Mouse (Mus musculus) telencephalon, adult 2 months (tissue): ENCODE measurements around the gene Taok1.
"Not testable (repeated sequence)": the region's sequence is repeated elsewhere in the genome, so short reads cannot be mapped to it uniquely, and the experiment has no call there.

ENCODE experiments used
- DNase-seq: peaks from one replicate; pipeline ENCODE4 v3.0.0-alpha.2; 2011; ENCODE audit warnings: low read depth, low spot score

Taok1 gene

DNA sequence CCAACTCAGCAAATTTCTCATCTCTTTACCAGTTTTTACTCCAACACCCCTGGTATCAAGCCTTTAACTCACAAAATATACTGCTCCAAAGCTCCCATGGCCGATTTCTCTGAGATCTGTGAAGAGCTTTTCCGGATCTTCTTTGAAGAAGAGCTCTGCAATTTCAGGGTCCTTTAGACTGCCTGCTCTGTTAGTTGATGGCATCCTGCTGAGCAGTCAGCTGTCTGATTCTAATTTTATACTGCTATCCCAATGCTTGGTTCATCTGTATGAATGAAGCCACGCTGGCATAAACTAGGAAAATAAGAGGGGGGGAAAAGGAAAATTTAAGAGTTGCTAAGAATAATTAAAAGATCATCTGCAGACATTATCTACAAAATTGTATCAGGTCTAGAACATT is 22.4 kb downstream of the Taok1 start:
- DNase-seq = no peak

DNA sequence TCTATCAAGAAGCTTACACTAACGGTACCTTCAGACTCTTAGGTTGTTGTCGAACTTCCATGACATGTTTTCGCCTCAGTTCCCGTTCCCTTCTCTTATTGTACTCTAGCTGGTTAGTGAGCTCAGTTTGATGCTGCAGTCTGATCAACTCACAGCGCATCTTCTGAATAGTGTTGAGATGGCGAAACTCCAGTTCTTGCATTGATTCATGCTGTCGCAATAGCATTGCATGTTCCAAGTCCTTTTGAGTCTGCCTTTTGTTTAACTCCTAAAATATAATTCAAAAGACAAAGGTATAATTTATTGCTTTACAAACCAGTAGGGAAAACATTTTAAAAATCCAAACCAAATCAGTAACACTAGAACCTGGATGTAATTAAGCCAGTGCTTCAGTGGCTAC is 62.4 kb downstream of the Taok1 start:
- DNase-seq = no peak

DNA sequence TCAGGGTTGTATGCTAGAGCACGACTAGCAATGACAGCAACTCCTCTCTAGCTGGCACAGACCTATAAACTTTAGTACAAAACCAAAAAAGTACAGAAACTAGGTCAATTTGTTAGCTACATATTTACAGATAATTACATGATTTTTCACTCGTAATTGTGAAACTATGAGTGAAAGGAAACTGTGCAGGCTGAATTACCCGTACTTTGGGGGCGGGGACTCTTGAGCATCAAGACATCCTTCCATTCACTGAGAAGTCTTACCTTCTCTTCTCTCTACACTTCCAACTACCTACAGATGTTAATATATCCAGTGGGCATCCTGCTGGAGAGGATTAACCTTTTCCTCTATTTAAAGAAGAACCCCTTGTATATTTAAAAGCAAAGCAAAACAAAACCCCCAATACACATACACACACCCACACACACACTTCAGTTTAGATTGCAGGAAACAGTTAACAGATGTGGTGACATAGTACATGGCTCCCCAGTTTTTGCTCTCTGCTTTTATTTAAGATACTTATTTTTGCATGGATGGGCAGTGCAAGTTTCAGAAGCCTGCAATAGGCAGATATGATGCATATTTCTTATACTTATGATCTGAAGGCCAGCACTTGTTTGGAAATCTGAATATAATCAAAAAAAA is 75.3 kb downstream of the Taok1 start:
- DNase-seq = no peak

DNA sequence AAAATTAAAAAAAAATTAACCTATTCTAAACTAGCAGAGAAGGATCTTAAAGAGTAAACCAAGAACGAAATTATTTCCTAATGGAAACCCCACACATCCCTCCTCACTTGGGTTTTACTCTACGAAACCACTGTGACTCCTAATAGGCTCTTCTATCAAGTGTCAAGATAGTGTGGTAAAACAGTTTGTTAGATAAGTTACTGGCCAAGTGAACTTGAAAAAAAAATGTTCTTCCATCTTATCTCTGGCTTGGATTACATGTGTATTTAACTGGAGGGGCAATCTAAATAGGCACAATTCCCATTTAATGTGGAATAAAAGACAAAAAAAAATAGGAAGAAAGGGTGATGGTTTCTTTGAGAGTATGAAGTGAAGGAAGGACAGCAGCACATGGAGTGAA is 76.8 kb downstream of the Taok1 start:
- DNase-seq = no peak

DNA sequence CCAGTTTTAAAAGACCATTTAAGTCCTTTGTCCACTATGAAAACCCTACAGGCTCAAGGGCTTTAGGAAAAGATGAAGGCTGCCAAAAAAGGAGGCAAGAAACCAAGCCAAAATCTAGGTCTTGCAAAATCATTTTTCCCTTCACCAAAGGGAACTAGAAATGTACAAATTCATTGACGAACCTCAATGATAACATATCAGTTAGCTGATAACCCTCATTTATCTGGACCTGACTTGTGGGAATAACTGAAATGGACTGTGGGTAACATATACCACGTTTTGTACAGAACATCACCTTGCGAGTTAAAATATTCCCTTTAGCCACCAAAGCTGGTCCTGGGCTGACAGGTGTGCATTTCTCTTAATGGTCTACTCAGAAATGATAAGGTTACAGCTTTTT is 78.0 kb downstream of the Taok1 start:
- DNase-seq = no peak

DNA sequence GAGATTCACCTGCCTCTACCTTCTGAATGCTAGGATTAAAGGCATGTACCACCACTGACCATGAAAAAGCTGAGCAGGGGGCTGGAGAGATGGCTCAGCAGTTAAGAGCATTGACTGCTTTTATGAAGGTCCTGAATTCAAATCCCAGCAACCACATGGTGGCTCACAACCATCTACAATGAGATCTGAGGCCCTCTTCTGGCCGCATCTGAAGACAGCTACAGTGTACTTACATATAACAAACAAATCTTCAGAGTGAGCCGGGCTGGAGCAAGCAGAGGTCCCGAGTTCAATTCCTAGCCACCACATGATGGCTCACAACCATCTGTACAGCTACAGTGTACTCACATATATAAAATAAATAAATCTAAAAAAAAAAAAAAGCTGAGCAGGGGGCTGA is 79.2 kb downstream of the Taok1 start:
- DNase-seq = not testable (repeated sequence)

DNA sequence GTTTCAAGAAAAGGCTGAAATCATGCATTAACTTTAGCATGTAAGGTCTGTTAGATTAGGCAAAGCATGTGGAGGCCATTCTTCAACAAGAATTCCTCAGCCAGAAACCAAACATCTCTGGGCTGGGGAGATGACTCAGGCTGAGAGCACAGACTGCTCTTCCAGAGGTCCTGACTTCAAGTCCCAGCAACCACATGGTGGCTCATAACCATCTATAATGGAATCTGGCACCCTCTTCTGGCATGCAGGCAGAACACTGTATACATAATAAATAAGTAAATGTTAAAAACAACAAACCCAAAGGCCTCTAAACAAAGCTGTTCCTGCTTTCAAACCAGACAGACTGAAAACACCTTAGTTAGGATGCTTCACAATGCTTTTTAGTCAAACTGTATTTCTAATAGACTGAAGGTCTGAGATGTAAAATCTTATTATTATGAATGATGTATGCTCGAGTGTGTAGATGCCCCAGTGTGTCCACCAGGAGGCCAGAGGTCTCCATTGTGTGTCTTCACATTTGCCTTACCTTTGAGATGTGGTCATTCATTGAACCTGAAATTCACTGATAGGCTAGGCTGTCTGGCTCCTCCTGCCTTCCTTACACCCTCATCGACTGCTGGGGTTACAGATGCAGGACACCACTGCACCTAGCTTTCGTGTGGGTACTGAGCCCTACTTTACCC is 81.7 kb downstream of the Taok1 start:
- no peak for DNase-seq

DNA sequence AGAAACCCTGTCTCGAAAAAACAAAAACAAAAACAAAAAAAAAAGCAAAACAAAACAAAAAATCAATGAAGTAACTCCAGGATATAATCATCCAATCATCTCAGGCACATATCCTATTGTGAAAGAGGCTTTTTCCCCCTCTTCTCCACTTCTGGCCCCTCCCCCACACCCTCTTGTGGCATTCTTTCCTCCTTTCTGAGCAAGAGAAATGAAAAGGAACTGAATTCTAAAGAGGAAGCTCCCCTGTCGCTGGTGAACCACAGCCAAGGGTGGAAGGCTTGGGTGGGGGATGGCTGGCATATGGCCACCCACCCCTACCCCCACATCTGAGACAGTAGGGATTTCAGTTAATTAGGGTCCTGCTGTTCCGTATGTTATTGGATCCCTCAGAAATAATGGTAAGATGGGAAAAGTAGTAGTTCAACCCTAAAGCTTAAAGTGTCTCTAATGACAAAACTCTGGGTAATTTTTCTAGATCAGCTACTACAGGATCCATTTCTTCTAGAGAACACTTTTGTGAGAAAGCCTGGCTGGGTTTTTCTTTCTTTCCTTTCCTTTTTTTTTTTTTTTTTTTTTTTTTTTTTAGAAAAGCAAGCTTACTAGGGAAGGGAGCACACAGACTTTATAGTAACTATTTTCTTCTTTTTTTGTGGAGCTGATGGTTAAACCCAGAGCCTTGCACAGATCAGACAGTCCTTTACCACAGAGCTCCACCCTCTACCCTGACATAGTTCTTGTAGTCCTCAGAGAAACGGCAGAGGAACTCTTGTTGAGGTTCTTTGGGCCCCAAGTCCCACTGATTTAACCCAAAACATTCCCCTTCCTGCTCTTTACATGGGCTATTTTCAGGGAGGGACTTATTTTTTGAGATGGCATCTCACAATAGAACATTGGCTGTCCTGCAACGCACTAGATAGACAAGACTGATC is 86.8 kb downstream of the Taok1 start:
- no peak for DNase-seq

DNA sequence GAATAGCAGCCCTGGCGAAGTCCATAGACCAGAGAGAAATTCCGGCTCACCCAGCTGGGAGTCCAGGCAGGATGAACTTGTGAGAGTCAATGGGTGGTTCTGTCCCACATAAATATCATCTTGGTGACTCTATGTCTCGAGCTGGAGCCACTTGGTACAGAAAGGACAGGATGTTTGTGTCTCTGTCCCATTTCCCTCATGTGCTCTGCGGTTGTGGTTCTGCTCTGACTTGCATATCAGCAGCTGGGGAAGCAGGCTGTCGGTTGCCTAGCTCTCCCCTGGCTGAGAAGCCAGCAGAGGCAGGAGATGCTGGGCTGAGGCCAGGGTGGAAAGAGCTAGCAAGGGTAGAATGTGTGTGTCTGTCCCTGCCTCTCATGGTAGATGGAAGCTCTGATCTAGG is 88.6 kb downstream of the Taok1 start, which contains the start of gene Gm10392:
Gm10392 (minus strand) TSS at position 156 of the 400 bp plus-strand sequence.
- DNase-seq = no peak

DNA sequence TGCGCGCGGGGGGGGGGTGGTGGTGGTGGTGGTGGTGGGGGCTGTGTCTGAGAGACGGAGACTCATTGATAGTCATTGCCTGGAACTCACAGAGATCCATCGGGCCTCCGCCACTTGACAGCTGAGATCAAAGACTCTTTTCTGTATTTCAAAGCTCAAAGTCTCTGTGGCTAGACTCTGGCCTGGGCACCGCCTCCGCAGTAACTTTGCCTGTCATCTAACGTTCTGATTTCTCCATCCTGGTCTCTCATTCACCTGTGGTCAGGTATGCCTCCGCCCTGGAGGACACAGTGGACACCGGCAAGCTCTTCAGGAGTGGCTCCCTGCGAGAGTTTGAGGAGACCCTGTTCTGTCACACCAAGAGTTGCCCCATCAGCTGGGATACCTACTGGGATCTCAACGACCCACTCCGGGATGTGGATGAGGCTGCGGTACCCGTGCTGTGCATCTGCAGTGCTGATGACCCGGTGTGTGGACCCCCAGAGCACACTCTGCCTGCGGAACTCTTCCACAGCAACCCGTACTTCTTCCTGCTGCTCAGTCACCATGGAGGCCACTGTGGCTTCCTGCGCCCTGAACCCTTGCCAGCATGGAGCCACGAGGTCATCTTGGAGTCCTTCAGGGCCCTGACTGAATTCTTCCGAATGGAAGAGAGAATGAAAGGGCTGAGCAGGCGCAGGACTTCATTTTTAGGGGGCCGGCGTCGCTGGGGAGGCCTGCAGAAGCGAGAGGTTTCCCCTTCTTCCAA is 89.4 kb downstream of the Taok1 start:
- DNase-seq = no peak

DNA sequence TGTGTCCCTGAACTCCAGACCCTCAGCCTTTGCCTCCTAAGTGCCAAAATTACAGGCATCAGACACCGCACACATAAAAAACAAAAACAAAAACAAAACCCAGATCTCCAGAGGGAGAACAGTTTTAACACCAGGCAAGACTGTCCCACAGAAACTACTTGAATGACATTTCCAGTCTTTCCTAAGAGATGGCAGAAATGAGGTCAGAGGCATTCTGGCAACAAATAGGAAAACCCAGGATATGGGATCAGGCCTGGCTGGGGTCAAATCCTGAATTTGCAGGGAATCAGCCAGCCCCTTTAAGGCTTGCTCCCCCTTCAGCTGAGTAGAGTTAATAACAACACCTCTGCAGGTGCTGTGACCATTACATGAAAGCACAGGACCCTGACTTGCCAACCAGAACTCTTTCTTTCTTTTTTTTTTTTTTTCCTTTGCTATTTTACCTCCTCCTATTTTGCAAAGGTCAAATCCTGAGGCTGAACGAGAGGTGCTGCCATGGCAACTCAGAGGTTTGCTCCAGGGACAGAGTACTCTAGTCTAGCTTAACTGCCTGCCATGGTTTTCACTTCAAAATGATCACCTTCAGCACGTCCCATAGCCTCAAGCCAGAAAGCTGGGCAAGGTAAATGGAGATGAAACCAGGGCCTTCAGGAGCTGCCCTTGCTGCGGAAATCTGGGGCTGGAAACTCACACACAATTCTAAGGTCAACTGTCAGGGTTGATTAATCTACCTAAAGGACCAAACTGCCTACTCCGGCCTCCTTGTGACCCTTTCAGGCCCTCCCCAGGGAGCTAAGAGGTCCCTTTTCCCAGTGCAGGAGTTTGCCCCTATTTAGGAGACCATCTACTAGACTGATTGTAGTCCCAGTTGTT is 90.8 kb downstream of the Taok1 start:
- no peak for DNase-seq

DNA sequence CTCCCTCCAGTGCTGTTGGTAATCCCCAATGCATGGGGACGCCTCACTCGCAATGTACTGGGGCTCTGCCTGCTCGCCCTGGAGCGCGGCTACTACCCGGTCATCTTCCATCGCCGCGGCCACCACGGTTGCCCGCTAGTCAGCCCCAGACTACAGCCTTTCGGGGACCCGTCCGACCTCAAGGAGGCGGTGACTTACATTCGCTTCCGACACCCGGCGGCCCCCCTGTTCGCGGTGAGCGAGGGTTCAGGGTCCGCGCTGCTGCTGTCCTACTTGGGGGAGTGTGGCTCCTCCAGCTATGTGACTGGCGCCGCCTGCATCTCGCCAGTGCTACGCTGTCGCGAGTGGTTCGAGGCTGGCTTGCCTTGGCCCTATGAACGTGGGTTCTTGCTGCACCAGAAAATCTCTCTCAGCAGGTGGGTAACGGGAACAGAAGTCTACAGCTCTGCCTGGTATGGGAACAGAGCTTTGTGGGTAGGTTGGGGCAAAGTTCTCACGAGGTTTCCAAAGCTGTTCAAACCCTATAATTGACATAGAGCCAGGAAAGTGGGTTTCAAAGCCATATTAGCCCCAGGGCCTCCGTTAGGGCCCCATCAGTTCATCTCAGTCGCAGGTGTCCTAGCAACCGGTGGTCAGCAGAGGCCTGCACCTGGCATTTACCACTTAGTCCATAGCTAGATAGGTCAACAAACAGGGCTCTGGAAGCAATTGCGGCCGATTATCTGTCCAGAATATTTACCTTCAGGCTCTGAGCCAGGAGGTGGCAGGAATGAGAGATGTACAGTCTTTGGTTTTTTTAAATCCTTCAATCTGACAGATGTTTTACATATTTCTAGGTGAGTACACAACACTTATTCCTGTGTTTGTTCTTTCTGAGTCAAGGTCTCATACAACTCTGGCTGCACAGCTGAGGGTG is 91.7 kb downstream of the Taok1 start, which contains the start of gene Trp53i13:
Trp53i13 (minus strand) TSS at position 344 of the 916 bp plus-strand sequence.
- no peak for DNase-seq

DNA sequence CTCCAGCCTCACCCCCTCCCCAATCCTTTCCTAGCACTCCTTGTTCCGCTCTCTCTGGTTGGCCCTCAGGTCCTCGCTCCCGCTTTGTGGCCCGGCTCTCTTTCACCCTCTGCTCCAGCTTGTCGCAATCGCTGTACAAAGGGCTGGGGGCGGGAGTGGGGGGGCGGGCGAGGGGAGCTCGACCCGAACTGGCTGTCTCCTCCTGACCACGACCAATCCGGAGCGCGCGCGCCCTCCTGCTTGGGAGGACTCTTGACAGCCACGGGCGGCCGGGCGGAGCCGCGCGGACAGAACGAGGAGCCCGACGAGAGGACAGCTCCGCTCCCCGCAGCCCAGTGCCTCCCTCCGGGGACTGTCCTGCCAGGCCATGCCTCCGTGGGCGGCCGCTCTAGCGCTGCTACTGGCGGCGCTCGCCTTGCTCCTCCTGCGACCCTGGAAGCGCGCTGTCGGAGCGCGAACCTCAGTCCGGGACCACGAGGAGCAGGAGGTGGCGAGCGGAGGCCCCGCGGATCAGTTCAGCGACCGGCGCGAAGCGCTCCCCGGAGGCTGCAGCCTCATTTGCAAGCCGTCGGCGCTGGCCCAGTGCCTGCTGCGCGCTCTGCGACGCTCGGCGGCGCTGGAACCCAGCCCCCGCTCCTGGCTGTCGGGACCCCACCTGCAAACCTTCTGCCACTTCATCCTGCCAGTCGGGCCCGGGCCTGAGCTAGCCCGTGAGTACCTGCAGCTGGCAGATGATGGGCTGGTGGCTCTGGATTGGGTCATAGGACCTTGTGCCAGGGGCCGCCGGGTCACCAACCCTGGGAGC is 92.6 kb downstream of the Taok1 start, which contains the start of gene Abhd15:
Abhd15 (plus strand) TSS at position 290 of the 805 bp plus-strand sequence.
- no peak for DNase-seq

DNA sequence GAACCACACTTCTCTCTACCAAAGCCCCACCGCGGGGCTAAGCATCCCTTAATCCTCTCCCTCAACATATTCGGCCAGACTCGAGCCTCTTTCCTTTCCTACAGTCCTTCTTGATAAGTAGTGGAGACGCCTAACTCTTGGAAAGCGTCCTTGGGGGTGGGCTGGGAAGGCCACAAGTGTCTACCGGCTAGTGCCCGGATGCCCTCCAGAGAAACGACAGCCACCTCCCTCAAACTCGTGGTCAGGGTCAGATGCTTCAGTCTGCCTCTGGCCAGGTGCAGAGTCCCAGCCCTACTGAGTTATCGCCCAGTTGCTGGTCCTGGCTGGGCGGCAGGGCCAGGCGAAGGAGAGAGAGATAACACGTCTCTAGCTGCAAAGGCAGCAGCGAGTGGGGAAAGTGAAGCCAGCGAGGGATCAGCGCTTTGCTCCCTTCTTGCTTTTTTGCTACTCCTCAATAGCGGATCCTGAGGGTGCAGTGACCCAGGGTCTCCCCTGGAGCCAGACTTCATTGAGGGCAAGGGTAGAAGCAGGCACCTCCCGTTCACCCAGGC is 93.3 kb downstream of the Taok1 start:
- DNase-seq = no peak

DNA sequence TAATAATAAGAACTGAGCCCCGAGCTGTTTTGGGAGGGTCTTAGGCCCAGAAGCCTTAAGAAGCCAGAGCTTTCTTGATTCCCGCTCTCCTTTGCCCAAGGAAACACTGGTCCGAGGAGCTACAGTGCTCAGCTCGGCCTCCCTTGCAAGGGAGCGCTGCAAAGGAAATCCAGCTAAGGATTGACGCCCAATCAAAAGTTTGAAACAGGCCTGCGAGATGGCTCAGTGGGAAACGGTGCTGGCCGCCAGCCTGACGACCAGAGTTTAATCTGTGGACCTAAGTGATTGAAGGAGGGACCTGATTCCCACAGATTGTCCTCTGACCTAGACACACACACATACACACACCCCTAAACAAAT is 93.8 kb downstream of the Taok1 start:
- no peak for DNase-seq

DNA sequence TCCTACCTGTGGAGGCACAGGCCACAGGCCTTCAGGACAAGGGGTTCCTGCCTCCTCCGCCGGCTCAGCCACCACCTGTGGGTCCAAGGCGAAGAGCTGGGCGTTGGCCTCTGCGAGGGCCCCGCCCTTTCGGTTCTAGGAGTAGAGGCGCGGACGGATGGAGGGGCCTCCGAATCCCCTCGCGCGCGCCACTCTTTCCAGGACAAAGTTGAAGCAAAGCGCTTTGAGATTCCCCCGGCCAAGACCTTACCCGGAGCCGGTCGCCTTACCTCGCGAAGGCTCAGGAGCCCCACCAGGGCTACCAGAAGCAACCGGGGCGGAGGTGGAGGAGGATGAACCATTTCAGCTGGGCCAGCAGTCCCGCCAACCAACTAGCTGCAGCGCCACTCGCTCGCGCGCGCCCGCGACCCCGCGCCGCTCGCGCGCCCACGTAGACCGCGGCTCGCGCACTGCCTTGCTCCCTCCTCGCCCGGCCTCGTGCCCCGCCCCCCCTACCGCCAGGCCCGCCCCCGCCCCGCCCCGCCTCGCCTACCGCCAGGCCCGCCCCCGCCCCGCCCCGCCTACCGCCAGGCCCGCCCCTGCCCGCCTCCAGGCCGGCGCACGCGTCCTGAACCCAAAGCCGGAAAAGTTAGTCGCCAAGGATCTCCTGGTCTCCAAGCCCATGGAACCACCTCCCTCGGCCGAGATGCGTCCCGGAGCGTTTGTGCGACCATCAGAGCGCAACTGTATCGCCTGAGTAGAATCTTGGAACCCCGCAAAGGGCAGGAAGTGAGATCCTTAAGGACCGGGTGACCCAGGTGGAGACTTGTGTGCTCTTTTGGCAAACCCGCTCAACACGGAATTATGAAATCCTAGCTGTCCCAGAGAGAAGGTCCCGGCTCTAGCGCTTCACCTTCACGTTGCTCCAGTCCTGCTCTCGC is 94.5 kb downstream of the Taok1 start:
- no peak for DNase-seq

DNA sequence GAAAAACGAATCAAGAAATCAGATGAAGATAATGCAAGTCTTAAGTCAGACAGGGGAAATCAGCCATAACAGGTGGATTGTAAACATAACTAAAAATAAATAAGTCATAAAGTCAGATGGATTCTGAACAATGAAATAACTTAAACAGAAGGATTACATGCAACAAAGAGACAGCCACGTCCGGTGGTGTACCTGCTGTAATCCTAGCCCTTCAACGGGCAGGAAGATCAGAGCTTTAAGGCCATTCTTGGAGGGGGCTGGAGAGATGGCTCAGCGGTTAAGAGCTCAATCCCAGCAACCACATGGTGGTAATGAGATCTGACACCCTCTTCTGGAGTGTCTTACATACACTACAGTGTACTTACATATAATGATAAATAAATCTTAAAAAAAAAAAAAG is 96.3 kb downstream of the Taok1 start:
- no peak for DNase-seq
